ENCODE assay signal across 8 mouse cellular contexts in genomic region chr2:3119371-3119935, GRCm38 (mm10). TPM values are rescaled to one million over a fixed set of nuclear protein-coding genes. Genes with fewer than 3 reads are reported as not detected.
A peak's percentile ranks its signal among the peaks of the same experiment; 100 is the strongest.
DNase-seq lines count a peak whose midpoint lies in the region; ATAC-seq lines count a peak whose summit lies in the region.

No protein-coding gene starts in this region.

- H3K4me1 ChIP-seq in kidney, embryonic 14.5 days (ENCODE audit: control insufficient read depth, insufficient read depth, low read length) = peaks cover 20% of the 10 kb centered on the region; the same call in 1 of the 2 replicates
- peaks cover 5% of the 10 kb centered on the region for H3K4me1 ChIP-seq in embryonic facial prominence, embryonic 12.5 days
- peaks cover 5% of the 10 kb centered on the region for H3K4me1 ChIP-seq in intestine, embryonic 15.5 days (replicated peaks)

- H3K9me3 ChIP-seq in kidney, embryonic 14.5 days (ENCODE audit: control insufficient read depth, low read length) = no peaks in the 10 kb centered on the region
- no peaks in the 10 kb centered on the region for H3K9me3 ChIP-seq in embryonic facial prominence, embryonic 12.5 days
- H3K9me3 ChIP-seq in intestine, embryonic 15.5 days = no peaks in the 10 kb centered on the region

- no peaks in the 10 kb centered on the region for H3K27me3 ChIP-seq in kidney, embryonic 14.5 days (ENCODE audit: control insufficient read depth, insufficient read depth, low read length)
- H3K27me3 ChIP-seq in embryonic facial prominence, embryonic 12.5 days = no peaks in the 10 kb centered on the region
- no peaks in the 10 kb centered on the region for H3K27me3 ChIP-seq in intestine, embryonic 15.5 days (replicated peaks)

- ATAC-seq in kidney, embryonic 14.5 days (ENCODE audit: low FRiP score, low TSS enrichment) = no peak
- ATAC-seq in embryonic facial prominence, embryonic 12.5 days (ENCODE audit: insufficient number of reproducible peaks, insufficient read depth, low FRiP score, low TSS enrichment) = no peak
- no peak for ATAC-seq in intestine, embryonic 15.5 days

- no peak overlapping the region for H3K27ac ChIP-seq in kidney, embryonic 14.5 days (ENCODE audit: low read depth, low read length)
- no peak overlapping the region for H3K27ac ChIP-seq in embryonic facial prominence, embryonic 12.5 days
- H3K27ac ChIP-seq in intestine, embryonic 15.5 days = peak overlapping the region; percentile 84; the same call in 1 of the 2 replicates

- H3K4me3 ChIP-seq in kidney, embryonic 14.5 days (ENCODE audit: low read length) = peak overlapping the region; percentile 89
- peak overlapping the region; percentile 86 for H3K4me3 ChIP-seq in embryonic facial prominence, embryonic 12.5 days
- H3K4me3 ChIP-seq in intestine, embryonic 15.5 days (replicated peaks) = peak overlapping the region; percentile 83

- no peak for DNase-seq in kidney, postnatal 10 days
- DNase-seq in neural tube, embryonic 10.5 days (ENCODE audit: extremely low spot score, low spot score) = peak; percentile 34
- DNase-seq in embryo, embryonic 11 days = no peak
- no peak for DNase-seq in layer of hippocampus, postnatal 14 days (ENCODE audit: low spot score in 2 of 2)
- DNase-seq in kidney, postnatal 14 days = no peak

- 17% methylated on average over 4 of the region's 4 CpGs for WGBS in kidney, embryonic 14.5 days
- WGBS in embryonic facial prominence, embryonic 12.5 days = 36% methylated on average over 4 of the region's 4 CpGs
- WGBS in intestine, embryonic 15.5 days = 27% methylated on average over 4 of the region's 4 CpGs

- no peaks in the 10 kb centered on the region for H3K36me3 ChIP-seq in kidney, embryonic 14.5 days (ENCODE audit: control insufficient read depth, insufficient read depth, low read length)
- no peaks in the 10 kb centered on the region for H3K36me3 ChIP-seq in embryonic facial prominence, embryonic 12.5 days
- no peaks in the 10 kb centered on the region for H3K36me3 ChIP-seq in intestine, embryonic 15.5 days

- peak overlapping the region; percentile 91 for H3K9ac ChIP-seq in kidney, embryonic 14.5 days (ENCODE audit: low read depth, low read length)
- H3K9ac ChIP-seq in embryonic facial prominence, embryonic 12.5 days = peak overlapping the region; percentile 83
- H3K9ac ChIP-seq in intestine, embryonic 15.5 days = peak overlapping the region; percentile 85; the same call in 1 of the 2 replicates

- H3K4me2 ChIP-seq in kidney, embryonic 14.5 days (replicated peaks; ENCODE audit: low read depth, low read length) = peak overlapping the region; percentile 57
- peak overlapping the region; percentile 62 for H3K4me2 ChIP-seq in embryonic facial prominence, embryonic 12.5 days (replicated peaks)
- H3K4me2 ChIP-seq in intestine, embryonic 15.5 days (replicated peaks) = peak overlapping the region; percentile 74

RNA-seq across cellular contexts. Expression of gene Fam171a1, which starts 5.4 kb away (rescaled TPM):
- polyA plus RNA-seq in kidney, embryonic 14.5 days (2014; fragmentation: Nextera tagmentation; extraction: Ambion mirVana) = 24.3 and 55.7 TPM in 2 replicates
- polyA plus RNA-seq in embryonic facial prominence, embryonic 12.5 days (2016; fragmentation: Nextera tagmentation; extraction: Ambion mirVana) = 41.1 and 41.9 TPM in 2 replicates
- 27.5 and 28.1 TPM in 2 replicates for polyA plus RNA-seq in intestine, embryonic 15.5 days (2015; fragmentation: Nextera tagmentation; extraction: Ambion mirVana)
- 10 to 100 TPM; 62.1 to 65.9 TPM for total RNA-seq in layer of hippocampus, postnatal 14 days (2021)
